Mouse (Mus musculus) cerebellum, postnatal 4 days (tissue): ENCODE measurements around the gene Mlxip.
A peak's percentile ranks its signal among the peaks of the same experiment; 100 is the strongest.

Source experiments
- DNase-seq, 2 experiments: peaks; one replicate each; pipeline ENCODE4 v3.0.0; 2022; ENCODE audit warnings: low spot score in 2 of 2, mixed read lengths in 1 of 2

Mlxip gene

GRCm38 (mm10) chr5:123431524-123432304, 37.1 kb downstream of the Mlxip start:
- peak; percentile 40 to 78 for DNase-seq

- DNase-seq, result no peak
Observed at GRCm38 (mm10) chr5:123432305-123432874, 37.8 kb downstream of the Mlxip start.

- no peak for DNase-seq
Observed at GRCm38 (mm10) chr5:123436071-123436779, 41.6 kb downstream of the Mlxip start.

- DNase-seq, result peak in 1 of 2 experiments; percentile 50
Observed at GRCm38 (mm10) chr5:123436780-123437175, 42.2 kb downstream of the Mlxip start.

GRCm38 (mm10) chr5:123438381-123438780, 43.8 kb downstream of the Mlxip start:
- no peak for DNase-seq

GRCm38 (mm10) chr5:123439312-123439711, 44.7 kb downstream of the Mlxip start:
- no peak for DNase-seq

- DNase-seq, result peak in 1 of 2 experiments; percentile 40
Observed at GRCm38 (mm10) chr5:123439941-123440340, 45.3 kb downstream of the Mlxip start.

- DNase-seq, result no peak
Observed at GRCm38 (mm10) chr5:123440664-123441063, 46.1 kb downstream of the Mlxip start.

GRCm38 (mm10) chr5:123442283-123442682, 47.7 kb downstream of the Mlxip start:
- DNase-seq, result no peak

- DNase-seq, result peak; percentile 43 to 75
Observed at GRCm38 (mm10) chr5:123444069-123444468, 49.5 kb downstream of the Mlxip start.

- no peak for DNase-seq
Observed at GRCm38 (mm10) chr5:123444849-123445334, 50.3 kb downstream of the Mlxip start.

GRCm38 (mm10) chr5:123451886-123452285, 57.3 kb downstream of the Mlxip start:
- DNase-seq, result no peak

- no peak for DNase-seq
Observed at GRCm38 (mm10) chr5:123461420-123461819, 66.8 kb downstream of the Mlxip start.

GRCm38 (mm10) chr5:123464638-123465037, 70.0 kb downstream of the Mlxip start:
- no peak for DNase-seq

- no peak for DNase-seq
Observed at GRCm38 (mm10) chr5:123470784-123471400, 76.3 kb downstream of the Mlxip start.

GRCm38 (mm10) chr5:123473817-123474216, 79.2 kb downstream of the Mlxip start:
- no peak for DNase-seq

- DNase-seq, result no peak
Observed at GRCm38 (mm10) chr5:123487659-123488395, 93.2 kb downstream of the Mlxip start.

- DNase-seq, result no peak
Observed at GRCm38 (mm10) chr5:123489112-123489785, 94.7 kb downstream of the Mlxip start, which contains the start of the genes Lrrc43 and Il31. Gene Lrrc43 (plus strand): TSS chr5:123489305. Gene Il31 (minus strand): TSS chr5:123489489.

- no peak for DNase-seq
Observed at GRCm38 (mm10) chr5:123489935-123490334, 95.3 kb downstream of the Mlxip start.

- peak in 1 of 2 experiments; percentile 39 for DNase-seq
Observed at GRCm38 (mm10) chr5:123499717-123500116, 105.1 kb downstream of the Mlxip start.

GRCm38 (mm10) chr5:123501973-123502372, 107.4 kb downstream of the Mlxip start:
- no peak for DNase-seq
